Mouse (Mus musculus) leukemia stem cell, adult 10-12 weeks (primary cell): ENCODE data around the gene Trdmt1. TPM values are rescaled to one million over a fixed set of nuclear protein-coding genes. Genes with fewer than 3 reads are reported as not detected.

Experiments
- polyA plus RNA-seq: library from polyadenylated mRNA; stranded (reverse); fragments of >175 nt; gene quantifications from 2 replicates; pipeline ENCODE4 v1.2.3, GENCODE M21; 2012; ENCODE audit warnings: low replicate concordance

The Trdmt1 gene
- 0.25 TPM in 1 of 2 replicates, not detected in the other for polyA plus RNA-seq

GRCm38 (mm10) chr2:13544193-13544824 lies at the start of gene Trdmt1:
Gene Trdmt1 (minus strand): TSS chr2:13544668.

GRCm38 (mm10) chr2:13573408-13574065 lies 29.1 kb upstream of the Trdmt1 start, which contains the start of gene Vim:
Gene Vim (plus strand): TSS chr2:13573927.

GRCm38 (mm10) chr2:13491734-13492133 lies 52.7 kb downstream of the Trdmt1 start, which contains the start of gene Cubn:
Gene Cubn (minus strand): TSS chr2:13491813.

Other genes starting within 250 kb of the Trdmt1 start
- not detected in 2 replicates for gene Cubn, start 52.9 kb downstream of the Trdmt1 start, polyA plus RNA-seq
- gene Vim, start 29.3 kb upstream of the Trdmt1 start, polyA plus RNA-seq = 312 and 444 TPM in 2 replicates
- 0.45 and 0.52 TPM in 2 replicates for gene St8sia6, start 249.4 kb upstream of the Trdmt1 start, polyA plus RNA-seq